ENCODE assay signal across 8 mouse cellular contexts in the genomic region with DNA sequence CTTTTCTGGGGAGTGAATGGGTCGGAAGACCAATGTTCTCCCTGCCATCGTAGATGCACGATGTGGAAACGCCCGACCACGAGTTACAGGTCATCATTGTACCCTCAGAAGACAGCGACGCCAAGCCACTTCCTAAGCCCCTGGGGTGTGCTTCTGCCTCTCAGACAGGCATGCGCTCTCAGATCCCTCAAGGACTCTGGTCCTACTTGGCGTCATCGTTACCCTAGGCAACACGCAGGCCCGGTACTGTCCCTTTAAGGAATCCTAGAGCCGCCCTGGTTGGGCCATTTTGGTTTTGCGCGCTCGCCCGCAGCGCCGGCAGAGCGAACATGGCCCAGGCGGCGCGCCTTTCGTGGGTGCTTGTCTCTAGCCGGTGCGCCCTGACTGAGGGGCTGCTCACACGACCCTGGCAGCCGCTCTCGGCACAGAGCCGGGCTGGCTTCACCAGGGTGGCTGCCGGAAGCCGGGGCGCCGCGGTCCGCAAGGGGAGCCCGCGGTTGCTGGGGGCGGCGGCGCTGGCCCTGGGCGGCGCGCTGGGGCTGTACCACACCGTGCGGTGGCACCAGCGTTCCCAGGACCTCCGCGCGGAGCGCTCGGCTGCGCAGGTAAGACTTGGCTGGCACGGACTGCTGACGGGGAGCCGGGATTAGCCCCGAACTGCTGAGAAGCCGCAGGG. TPM values are rescaled to one million over a fixed set of nuclear protein-coding genes. Genes with fewer than 3 reads are reported as not detected.
DNase-seq lines count a peak whose midpoint lies in the region; ATAC-seq and TF ChIP-seq lines count a peak whose summit lies in the region.

No protein-coding gene starts in this region.

- H3K4me1 ChIP-seq in G1E (ENCODE audit: insufficient read depth, low read depth, low read length): peaks cover 34% of the 10 kb centered on the region
- peaks cover 21% of the 10 kb centered on the region for H3K4me1 ChIP-seq in forebrain, embryonic 15.5 days
- peaks cover 13% of the 10 kb centered on the region for H3K4me1 ChIP-seq in neural tube, embryonic 14.5 days (ENCODE audit: control insufficient read depth, insufficient read depth, low read length)
- H3K4me1 ChIP-seq in testis, adult 2 months (ENCODE audit: control insufficient read depth, insufficient read depth, low read length): peaks cover 26% of the 10 kb centered on the region

- peak overlapping the region; percentile 68 for H3K9ac ChIP-seq in forebrain, embryonic 15.5 days (replicated peaks)
- peak overlapping the region; percentile 86 for H3K9ac ChIP-seq in neural tube, embryonic 14.5 days (replicated peaks; ENCODE audit: low read depth, low read length)

- peak overlapping the region; percentile 96 for H3K4me3 ChIP-seq in G1E (ENCODE audit: low read depth, low read length)
- peak overlapping the region; percentile 74 for H3K4me3 ChIP-seq in forebrain, embryonic 15.5 days
- H3K4me3 ChIP-seq in neural tube, embryonic 14.5 days (ENCODE audit: low read depth, low read length): peak overlapping the region; percentile 94
- peak overlapping the region; percentile 91 for H3K4me3 ChIP-seq in testis, adult 2 months (ENCODE audit: control insufficient read depth, low read depth, low read length)

- peaks cover 19% of the 10 kb centered on the region for H3K27me3 ChIP-seq in G1E (ENCODE audit: insufficient read depth, low read length)
- no peaks in the 10 kb centered on the region for H3K27me3 ChIP-seq in forebrain, embryonic 15.5 days
- no peaks in the 10 kb centered on the region for H3K27me3 ChIP-seq in neural tube, embryonic 14.5 days (ENCODE audit: control insufficient read depth, insufficient read depth, low read length)
- no peaks in the 10 kb centered on the region for H3K27me3 ChIP-seq in testis, adult 2 months (ENCODE audit: control insufficient read depth, insufficient read depth, low read length)

- peak; percentile 96 for DNase-seq in G1E (ENCODE audit: low spot score)
- peak; percentile 90 for DNase-seq in cerebellum, adult 11-12 months
- DNase-seq in heart, postnatal 36 days: peak; percentile 85 to 89
- peak; percentile 90 to 96 for DNase-seq in layer of hippocampus, adult 18-20 months (ENCODE audit: low spot score in 2 of 2)
- peak; percentile 93 to 94 for DNase-seq in lung, adult 18-20 months

- peak overlapping the region; percentile 95 for H3K27ac ChIP-seq in forebrain, embryonic 15.5 days (replicated peaks)
- peak overlapping the region; percentile 75 for H3K27ac ChIP-seq in neural tube, embryonic 14.5 days (ENCODE audit: low read depth, low read length)
- peak overlapping the region; percentile 94 for H3K27ac ChIP-seq in testis, adult 2 months (ENCODE audit: control insufficient read depth, insufficient read depth, low read depth, low read length)

- WGBS in forebrain, embryonic 15.5 days: under 1% methylated on average over 59 of the region's 59 CpGs
- WGBS in neural tube, embryonic 14.5 days: under 1% methylated on average over 56 of the region's 59 CpGs

- H3K36me3 ChIP-seq in G1E (replicated peaks): peaks cover 36% of the 10 kb centered on the region
- peaks cover 6% of the 10 kb centered on the region for H3K36me3 ChIP-seq in forebrain, embryonic 15.5 days
- peaks cover 14% of the 10 kb centered on the region; the same call in 1 of the 2 replicates for H3K36me3 ChIP-seq in neural tube, embryonic 14.5 days (ENCODE audit: control insufficient read depth, insufficient read depth, low read length)
- no peaks in the 10 kb centered on the region for H3K36me3 ChIP-seq in testis, adult 2 months (ENCODE audit: control insufficient read depth, insufficient read depth, low read length)

- H3K9me3 ChIP-seq in G1E (replicated peaks): 0 out of 2 replicates have a peak, but pooled peaks cover 4% of the 10 kb centered on the region
- no peaks in the 10 kb centered on the region for H3K9me3 ChIP-seq in forebrain, embryonic 15.5 days
- H3K9me3 ChIP-seq in neural tube, embryonic 14.5 days (ENCODE audit: control insufficient read depth, low read length): no peaks in the 10 kb centered on the region

- peak; percentile 70 for ATAC-seq in G1E (ENCODE audit: extremely low read depth, insufficient number of reproducible peaks, low FRiP score, poor library complexity, severe bottlenecking)
- peak; percentile 98 for ATAC-seq in forebrain, embryonic 15.5 days (replicated peaks)
- peak; percentile 96 for ATAC-seq in neural tube, embryonic 14.5 days (ENCODE audit: low read depth)

- no peak for TF ChIP-seq CTCF in G1E (IDR thresholded peaks at IDR 0.05; ENCODE audit: low read depth, low read length)
- TF ChIP-seq CTCF in testis, adult 2 months (IDR thresholded peaks at IDR 0.05; ENCODE audit: control insufficient read depth, insufficient read depth, insufficient replicate concordance, low read depth, low read length): no peak

- intact Hi-C loops in heart, postnatal 36 days (cut with DNase I): loop anchor here (2.0 to 5.0 kb wide), 2 partner anchors 33 to 84 kb away; no protein-coding TSS in a partner anchor

- H3K4me2 ChIP-seq in forebrain, embryonic 15.5 days (replicated peaks): peak overlapping the region; percentile 89
- peak overlapping the region; percentile 72 for H3K4me2 ChIP-seq in neural tube, embryonic 14.5 days (ENCODE audit: low read depth, low read length)

- TF ChIP-seq POLR2A in testis, adult 2 months (IDR thresholded peaks at IDR 0.05; ENCODE audit: control insufficient read depth, low read depth, low read length): peak; percentile 26

RNA-seq across cellular contexts. Expression of a gene that starts 0.4 kb away (rescaled TPM):
- total RNA-seq in G1E (2014; fragmentation: Nextera tagmentation) (13.8 and 21.5 TPM in 2 replicates), G1E (2017) (11.5 and 12.4 TPM in 2 replicates)
- polyA plus RNA-seq in G1E (2012): 6.8 and 7.0 TPM in 2 replicates
- polyA plus RNA-seq in forebrain, embryonic 15.5 days (2015; fragmentation: Nextera tagmentation; extraction: Ambion mirVana): 39.9 and 40.3 TPM in 2 replicates
- 10 to 100 TPM; 69.9 to 70.6 TPM for total RNA-seq in heart, postnatal 36 days (2021)
- 10 to 100 TPM; 35.1 to 41.4 TPM for total RNA-seq in layer of hippocampus, adult 18-20 months (2021)
- 58.1 and 65.9 TPM in 2 replicates for polyA plus RNA-seq in neural tube, embryonic 14.5 days (2014; fragmentation: Nextera tagmentation; extraction: Ambion mirVana)
- polyA plus RNA-seq in testis, adult 2 months (2012; rRNA removed): 7.5 and 7.6 TPM in 2 replicates

RNA-seq across cellular contexts. Expression of a gene that starts 8.0 kb away (rescaled TPM):
- total RNA-seq in G1E (2014; fragmentation: Nextera tagmentation) (not detected in 2 replicates), G1E (2017) (not detected in 2 replicates)
- polyA plus RNA-seq in G1E (2012): 0.05 TPM in 1 of 2 replicates, not detected in the other
- polyA plus RNA-seq in forebrain, embryonic 15.5 days (2015; fragmentation: Nextera tagmentation; extraction: Ambion mirVana): 0.51 and 0.63 TPM in 2 replicates
- total RNA-seq in heart, postnatal 36 days (2021): 1 to 10 TPM; 3.1 to 7.0 TPM
- total RNA-seq in layer of hippocampus, adult 18-20 months (2021): under 1 TPM in 1 of 2 experiments, not detected in 1; 0.51 TPM
- 0.35 and 0.40 TPM in 2 replicates for polyA plus RNA-seq in neural tube, embryonic 14.5 days (2014; fragmentation: Nextera tagmentation; extraction: Ambion mirVana)
- 197 and 328 TPM in 2 replicates for polyA plus RNA-seq in testis, adult 2 months (2012; rRNA removed)

RNA-seq across cellular contexts. Expression of a gene that starts 14.3 kb away (rescaled TPM):
- total RNA-seq in G1E (2014; fragmentation: Nextera tagmentation): 61.4 and 63.6 TPM in 2 replicates
- total RNA-seq in G1E (2017): 26.5 and 33.0 TPM in 2 replicates
- polyA plus RNA-seq in G1E (2012): 61.9 and 82.0 TPM in 2 replicates
- polyA plus RNA-seq in forebrain, embryonic 15.5 days (2015; fragmentation: Nextera tagmentation; extraction: Ambion mirVana): 79.5 and 80.9 TPM in 2 replicates
- total RNA-seq in heart, postnatal 36 days (2021): 10 to 100 TPM; 43.9 to 44.3 TPM
- total RNA-seq in layer of hippocampus, adult 18-20 months (2021): 100 to 1,000 TPM; 153 to 155 TPM
- polyA plus RNA-seq in neural tube, embryonic 14.5 days (2014; fragmentation: Nextera tagmentation; extraction: Ambion mirVana): 157 and 198 TPM in 2 replicates
- polyA plus RNA-seq in testis, adult 2 months (2012; rRNA removed): 92.9 and 102 TPM in 2 replicates

RNA-seq across cellular contexts. Expression of a gene that starts 42.9 kb away (rescaled TPM):
- not detected in 2 replicates for total RNA-seq in G1E (2014; fragmentation: Nextera tagmentation)
- total RNA-seq in G1E (2017): 0.05 TPM in 1 of 2 replicates, not detected in the other
- polyA plus RNA-seq in G1E (2012): 0.14 and 0.15 TPM in 2 replicates
- 23.7 and 29.1 TPM in 2 replicates for polyA plus RNA-seq in forebrain, embryonic 15.5 days (2015; fragmentation: Nextera tagmentation; extraction: Ambion mirVana)
- 1 to 10 TPM; 4.0 TPM for total RNA-seq in heart, postnatal 36 days (2021)
- 1,000 to 10,000 TPM; 1,288 to 1,307 TPM for total RNA-seq in layer of hippocampus, adult 18-20 months (2021)
- polyA plus RNA-seq in neural tube, embryonic 14.5 days (2014; fragmentation: Nextera tagmentation; extraction: Ambion mirVana): 102 and 146 TPM in 2 replicates
- 36.3 and 39.4 TPM in 2 replicates for polyA plus RNA-seq in testis, adult 2 months (2012; rRNA removed)

RNA-seq across cellular contexts. Expression of a gene that starts 44.0 kb away (rescaled TPM):
- total RNA-seq in G1E (2014; fragmentation: Nextera tagmentation) (196 and 213 TPM in 2 replicates), G1E (2017) (62.9 and 71.6 TPM in 2 replicates)
- 306 and 372 TPM in 2 replicates for polyA plus RNA-seq in G1E (2012)
- 54.0 and 55.3 TPM in 2 replicates for polyA plus RNA-seq in forebrain, embryonic 15.5 days (2015; fragmentation: Nextera tagmentation; extraction: Ambion mirVana)
- 10 to 100 TPM; 25.0 to 33.3 TPM for total RNA-seq in heart, postnatal 36 days (2021)
- 10 to 100 TPM; 69.3 to 77.0 TPM for total RNA-seq in layer of hippocampus, adult 18-20 months (2021)
- 47.7 and 48.3 TPM in 2 replicates for polyA plus RNA-seq in neural tube, embryonic 14.5 days (2014; fragmentation: Nextera tagmentation; extraction: Ambion mirVana)
- 255 and 278 TPM in 2 replicates for polyA plus RNA-seq in testis, adult 2 months (2012; rRNA removed)

Comparison
In these comparisons a context has a peak if more than half of its experiments do, and no peak if none do; other contexts are left out.
1. Peak in every context shown above with its lines: DNase-seq, ATAC-seq, H3K4me3 ChIP-seq and H3K27ac ChIP-seq.
2. RNA of a gene that starts 8.0 kb away (polyA plus RNA-seq): 197 to 328 TPM in testis, adult 2 months; 0.51 to 0.63 TPM in forebrain, embryonic 15.5 days, 0.35 to 0.40 TPM in neural tube, embryonic 14.5 days and 0.05 TPM in G1E; every median in the first group is over 100 times any median in the second.